8 mouse cellular contexts compared by ENCODE assay signal in genomic region chr11:98673136-98673535, GRCm38 (mm10). TPM values are rescaled to one million over a fixed set of nuclear protein-coding genes. Genes with fewer than 3 reads are reported as not detected.
DNase-seq lines count a peak whose midpoint lies in the region; ATAC-seq lines count a peak whose summit lies in the region.
"Not testable (repeated sequence)": the region's sequence is repeated elsewhere in the genome, so short reads cannot be mapped to it uniquely, and the experiment has no call there.

No protein-coding gene starts in this region.

- intact Hi-C loops in left cerebral cortex, postnatal 25 days (cut with DNase I): not testable (repeated sequence)

- not testable (repeated sequence) for H3K9me3 ChIP-seq in hindbrain, embryonic 16.5 days (ENCODE audit: control insufficient read depth, low read length)

- H3K27me3 ChIP-seq in hindbrain, embryonic 16.5 days (replicated peaks; ENCODE audit: control insufficient read depth, insufficient read depth, low read length): not testable (repeated sequence)

- not testable (repeated sequence) for H3K9ac ChIP-seq in hindbrain, embryonic 16.5 days (ENCODE audit: low read depth, low read length)

- H3K4me2 ChIP-seq in hindbrain, embryonic 16.5 days (ENCODE audit: low read length): peak overlapping the region; percentile 25; the same call in 1 of the 2 replicates

- WGBS in hindbrain, embryonic 16.5 days: 6% methylated on average over 6 of the region's 7 CpGs

- peak; percentile 77 for DNase-seq in NIH3T3 (ENCODE audit: low read depth)
- DNase-seq in cerebellum, postnatal 14 days: peak; percentile 64 to 75
- peak; percentile 52 for DNase-seq in gastrocnemius, adult 18-20 months (ENCODE audit: low spot score)
- peak; percentile 42 to 66 for DNase-seq in left cerebral cortex, postnatal 25 days (ENCODE audit: low spot score in 2 of 2)
- DNase-seq in lung, postnatal 4 days: peak; percentile 69
- DNase-seq in retina, adult 2 months (ENCODE audit: low read depth, low spot score): peak; percentile 29
- peak; percentile 74 for DNase-seq in thymus, postnatal 14 days

- not testable (repeated sequence) for H3K36me3 ChIP-seq in hindbrain, embryonic 16.5 days (ENCODE audit: control insufficient read depth, insufficient read depth, low read length)

- not testable (repeated sequence) for H3K4me3 ChIP-seq in hindbrain, embryonic 16.5 days (ENCODE audit: low read length)

- H3K27ac ChIP-seq in hindbrain, embryonic 16.5 days (ENCODE audit: low read depth, low read length): not testable (repeated sequence)

- ATAC-seq in hindbrain, embryonic 16.5 days: 0 out of 2 replicates have a peak, but pooled peaks have one; percentile 50

- H3K4me1 ChIP-seq in hindbrain, embryonic 16.5 days (ENCODE audit: control insufficient read depth, insufficient read depth, low read depth, low read length): not testable (repeated sequence)

RNA-seq across cellular contexts. Expression of gene Gsdma, which starts 9.0 kb away (rescaled TPM):
- total RNA-seq in gastrocnemius, adult 18-20 months (2021): under 1 TPM; 0.83 to 0.89 TPM
- polyA plus RNA-seq in hindbrain, embryonic 16.5 days (2015; fragmentation: Nextera tagmentation; extraction: Ambion mirVana): 0.08 TPM in 1 of 2 replicates, not detected in the other
- total RNA-seq in left cerebral cortex, postnatal 25 days (2021): not detected

RNA-seq across cellular contexts. Expression of gene Psmd3, which starts 9.2 kb away (rescaled TPM):
- 100 to 1,000 TPM; 105 to 106 TPM for total RNA-seq in gastrocnemius, adult 18-20 months (2021)
- polyA plus RNA-seq in hindbrain, embryonic 16.5 days (2015; fragmentation: Nextera tagmentation; extraction: Ambion mirVana): 186 and 189 TPM in 2 replicates
- total RNA-seq in left cerebral cortex, postnatal 25 days (2021): 100 to 1,000 TPM; 129 to 132 TPM

RNA-seq across cellular contexts. Expression of gene Gsdma2, which starts 26.6 kb away (rescaled TPM):
- 1 to 10 TPM in 1 of 2 experiments, under 1 TPM in 1; 0.73 to 1.1 TPM for total RNA-seq in gastrocnemius, adult 18-20 months (2021)
- polyA plus RNA-seq in hindbrain, embryonic 16.5 days (2015; fragmentation: Nextera tagmentation; extraction: Ambion mirVana): not detected in 2 replicates
- total RNA-seq in left cerebral cortex, postnatal 25 days (2021): not detected

RNA-seq across cellular contexts. Expression of gene Csf3, which starts 27.9 kb away (rescaled TPM):
- total RNA-seq in gastrocnemius, adult 18-20 months (2021): not detected
- not detected in 2 replicates for polyA plus RNA-seq in hindbrain, embryonic 16.5 days (2015; fragmentation: Nextera tagmentation; extraction: Ambion mirVana)
- not detected for total RNA-seq in left cerebral cortex, postnatal 25 days (2021)

RNA-seq across cellular contexts. Expression of gene Gsdma3, which starts 47.0 kb away (rescaled TPM):
- total RNA-seq in gastrocnemius, adult 18-20 months (2021): 10 to 100 TPM in 1 of 2 experiments, 1 to 10 TPM in 1; 8.8 to 12.5 TPM
- not detected in 2 replicates for polyA plus RNA-seq in hindbrain, embryonic 16.5 days (2015; fragmentation: Nextera tagmentation; extraction: Ambion mirVana)
- total RNA-seq in left cerebral cortex, postnatal 25 days (2021): not detected
